Mouse (Mus musculus) liver, embryonic 14.5 days (tissue): ENCODE data around the gene Misp. TPM values are rescaled to one million over a fixed set of nuclear protein-coding genes. Genes with fewer than 3 reads are reported as not detected.

Experiments used
- ATAC-seq: fragments of 200-750 bp; cut with Nextera tagmentation; 2 replicates; pipeline ENCODE4 v1.8.0; 2017; ENCODE audit warnings: moderate number of reproducible peaks, mild to moderate bottlenecking, moderate library complexity; ENCODE audit not compliant: insufficient read depth
- DNase-seq, 3 experiments: peaks; one replicate each; pipeline ENCODE4 v3.0.0-alpha.2; 2012 to 2013; ENCODE audit warnings: low read depth in 3 of 3, low spot score in 3 of 3
- H3K27ac ChIP-seq: fragments of 300-500 bp; sonication (generic); 2 replicates; pipeline ENCODE4 v1.5.1; 2014; ENCODE audit warnings: moderate library complexity, mild to moderate bottlenecking, control low read depth, inconsistent platforms
- H3K27me3 ChIP-seq: fragments of 300-500 bp; sonication (generic); 2 replicates; pipeline ENCODE4 v1.6.1; 2014; ENCODE audit warnings: mild to moderate bottlenecking, low read length, moderate library complexity; ENCODE audit not compliant: control insufficient read depth, insufficient read depth
- H3K36me3 ChIP-seq: fragments of 300-500 bp; sonication (generic); replicated peaks from 2 replicates; pipeline ENCODE4 v1.6.1; 2014; ENCODE audit warnings: low read depth; ENCODE audit not compliant: control insufficient read depth, insufficient read depth
- H3K4me1 ChIP-seq, 2 experiments: fragments of 200-500 bp in 1 of 2; fragments of 300-500 bp in 1 of 2; sonication (generic) in 1 of 2; replicated peaks; 2 replicates each; pipeline ENCODE4 v1.6.1; 2012 to 2014; ENCODE audit warnings: antibody characterized with exemption in 1 of 2, inconsistent platforms in 1 of 2, low read length in 1 of 2; ENCODE audit not compliant: control insufficient read depth in 2 of 2, insufficient read depth in 2 of 2
- H3K4me2 ChIP-seq: fragments of 300-500 bp; sonication (generic); 2 replicates; pipeline ENCODE4 v1.6.1; 2014; ENCODE audit warnings: low read depth, mild to moderate bottlenecking, control low read depth, moderate library complexity
- H3K4me3 ChIP-seq, 2 experiments: fragments of 200-500 bp in 1 of 2; fragments of 300-500 bp in 1 of 2; sonication (generic) in 1 of 2; 2 replicates each; pipeline ENCODE4 v1.5.1; 2012 to 2014; ENCODE audit warnings: low read depth in 2 of 2, low read length in 2 of 2, mild to moderate bottlenecking in 2 of 2, control low read depth in 1 of 2, inconsistent platforms in 1 of 2, moderate library complexity in 1 of 2; ENCODE audit not compliant: insufficient read depth in 1 of 2
- H3K9ac ChIP-seq: fragments of 300-500 bp; sonication (generic); replicated peaks from 2 replicates; pipeline ENCODE4 v1.6.1; 2014; ENCODE audit warnings: mild to moderate bottlenecking, control low read depth, moderate library complexity
- H3K9me3 ChIP-seq: fragments of 300-500 bp; sonication (generic); 2 replicates; pipeline ENCODE4 v1.6.1; 2016; ENCODE audit warnings: low read length, mixed read lengths; ENCODE audit not compliant: control insufficient read depth
- CTCF ChIP-seq: IDR thresholded peaks from 2 replicates; pipeline ENCODE4 v1.5.1; 2016; ENCODE audit warnings: antibody characterized with exemption, low read depth, control low read depth
- EP300 ChIP-seq: IDR thresholded peaks from 2 replicates; pipeline ENCODE4 v1.6.1; 2016; ENCODE audit warnings: antibody characterized with exemption, low read depth
- WGBS: fragments of 180-500 bp; shearing (Covaris S2); extraction: QIAGEN DNeasy Blood & Tissue Kit; methylation state at CpG from one replicate; pipeline ENCODE4 v1.1.7; 2014; ENCODE audit not compliant: insufficient replicate concordance; 5-methylcytosine and 5-hydroxymethylcytosine counted together
- polyA plus RNA-seq, 2 experiments: library from polyadenylated mRNA; depleted of rRNA in 1 of 2; stranded (reverse) in 1 of 2; unstranded in 1 of 2; fragments of >200 nt; fragmentation: Nextera tagmentation in 1 of 2; extraction: Ambion mirVana in 1 of 2; gene quantifications; 2 replicates each; pipeline versions ENCODE4 v1.2.1 to v1.2.3; 2012 to 2014

Gene Misp
- polyA plus RNA-seq, 2 experiments, result 0.13 to 0.41 TPM

DNA sequence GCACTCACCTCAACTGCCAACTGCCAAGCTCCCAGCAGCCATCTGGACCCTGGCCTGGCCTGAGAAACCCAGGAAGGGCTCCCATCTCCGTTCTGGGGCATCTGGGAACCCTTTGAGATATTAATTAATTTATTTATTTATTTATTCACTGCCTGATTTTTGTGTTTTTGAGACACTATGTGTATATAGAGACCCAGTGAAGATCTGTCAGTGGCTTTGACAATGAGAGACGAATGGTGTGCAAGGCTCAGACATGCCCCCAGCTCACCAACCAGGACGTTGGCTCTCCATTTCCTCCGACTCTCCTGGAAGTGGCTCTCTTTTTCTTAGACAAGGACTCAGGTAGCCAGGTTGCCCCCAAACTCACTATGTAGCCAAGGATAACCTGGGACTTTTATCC is 29.9 kb upstream of the Misp start, which contains the start of gene Prss57:
Gene Prss57 (minus strand): TSS at position 101 of the 400 bp plus-strand sequence.
- ATAC-seq (no peak), DNase-seq (no peak)
- WGBS, result 53% methylated on average over 4 of the region's 4 CpGs
- no peaks in the 10 kb centered on the region for H3K9me3 ChIP-seq
- no peak within 1 kb of the TSS for H3K9ac ChIP-seq
- no peak for TF ChIP-seq CTCF
- no peak for TF ChIP-seq EP300
- H3K4me2 ChIP-seq, result no peak within 1 kb of the TSS
- H3K27ac ChIP-seq, result no peak within 1 kb of the TSS
- no peaks in the 10 kb centered on the region; a peak in 1 of 4 replicates for H3K4me1 ChIP-seq
- H3K27me3 ChIP-seq, result peaks cover 3% of the 10 kb centered on the region; the same call in 1 of the 2 replicates
- H3K36me3 ChIP-seq, result no peaks in the 10 kb centered on the region
- no peak within 1 kb of the TSS for H3K4me3 ChIP-seq

DNA sequence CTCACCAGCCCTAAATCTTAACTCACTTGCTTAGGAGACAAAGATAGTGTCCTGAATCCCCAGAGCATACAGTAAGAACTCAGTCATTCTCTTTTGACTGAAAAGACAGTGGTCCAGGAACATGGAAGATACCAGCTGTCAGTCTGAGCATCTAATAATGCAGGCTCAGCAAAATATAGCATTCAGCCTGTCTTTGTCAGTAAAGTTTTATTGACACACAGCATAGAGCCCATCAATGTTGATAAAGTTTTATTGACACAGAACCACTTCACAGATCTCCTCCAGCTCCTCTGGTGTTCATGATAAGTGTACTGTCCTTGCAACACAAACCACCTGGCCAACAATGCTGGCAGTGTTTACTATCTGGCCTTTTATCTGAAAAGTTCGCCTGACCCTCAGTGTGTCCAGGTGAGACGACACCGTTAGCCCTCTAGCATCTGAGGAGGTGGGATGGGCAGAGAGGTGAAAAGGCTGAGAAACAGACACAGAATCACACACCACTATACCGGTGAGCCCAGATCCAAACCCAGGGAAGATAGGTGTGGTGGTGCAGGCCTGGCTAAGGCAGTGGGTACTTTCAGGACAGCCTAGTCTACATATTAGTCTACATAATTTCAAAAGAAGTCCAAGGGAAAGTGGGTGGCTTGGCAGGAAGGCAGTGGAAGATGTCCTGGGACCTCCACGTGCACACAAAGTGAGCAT is 28.3 kb upstream of the Misp start:
- no peak for DNase-seq
- ATAC-seq, result no peak
- Histone ChIP-seq H3K27ac (no peak overlapping the region), H3K9ac (no peak overlapping the region), H3K4me1 (peaks cover 0 to 2% of the 10 kb centered on the region in 2 experiments; a peak in 1 of 4 replicates), H3K9me3 (no peaks in the 10 kb centered on the region), H3K27me3 (peaks cover 3% of the 10 kb centered on the region; the same call in 1 of the 2 replicates), H3K4me3 (no peak overlapping the region), H3K4me2 (no peak overlapping the region), H3K36me3 (no peaks in the 10 kb centered on the region)
- WGBS, result 65% methylated on average over 5 of the region's 5 CpGs
- TF ChIP-seq CTCF (no peak), EP300 (no peak)

DNA sequence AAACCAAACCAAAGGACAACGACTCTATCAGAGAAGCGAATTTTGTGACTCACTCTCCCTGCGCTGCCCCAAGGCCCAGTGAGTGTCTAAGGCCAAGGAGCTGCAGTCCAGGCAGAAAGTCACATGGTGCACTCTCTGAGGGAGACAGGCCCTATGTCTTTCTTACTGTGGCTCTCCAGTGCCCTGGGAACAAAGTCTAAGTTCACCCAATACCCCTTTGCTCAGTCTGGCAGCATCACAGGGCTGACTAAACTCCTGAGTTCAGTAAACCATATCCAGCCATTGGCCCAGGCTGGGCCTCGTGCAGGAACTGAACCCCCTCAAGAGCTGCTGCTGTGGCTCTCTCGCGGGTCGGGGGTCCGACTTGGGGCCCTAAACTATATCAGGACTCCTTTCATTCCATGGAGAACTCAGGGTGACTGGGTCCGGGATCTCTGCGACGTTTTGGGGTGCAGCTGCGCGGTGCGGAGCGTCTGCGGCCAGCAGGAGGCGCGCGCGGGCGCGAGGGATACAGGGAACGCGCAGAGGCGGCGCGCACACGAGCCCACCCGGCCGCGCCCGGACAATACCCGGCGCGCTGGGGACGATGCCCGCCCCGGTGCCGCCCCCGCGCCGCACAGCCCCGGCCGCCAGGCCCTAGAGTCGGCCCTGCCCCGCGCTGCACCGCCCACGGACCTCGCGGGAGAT is 27.6 kb upstream of the Misp start, which contains the start of gene Palm:
Gene Palm (plus strand): TSS at position 522 of the 687 bp plus-strand sequence.
- H3K9ac ChIP-seq, result peak within 1 kb of the TSS; percentile 37; the same call in 1 of the 2 replicates
- ATAC-seq, result peak; percentile 33; the same call in 1 of the 2 replicates
- no peaks in the 10 kb centered on the region for H3K36me3 ChIP-seq
- H3K9me3 ChIP-seq, result no peaks in the 10 kb centered on the region
- H3K4me1 ChIP-seq, result peaks cover 0 to 9% of the 10 kb centered on the region in 2 experiments; a peak in 3 of 4 replicates
- H3K4me3 ChIP-seq, result peak within 1 kb of the TSS; percentile 52 to 63
- H3K27me3 ChIP-seq, result peaks cover 3% of the 10 kb centered on the region; the same call in 1 of the 2 replicates
- H3K4me2 ChIP-seq, result peak within 1 kb of the TSS; percentile 72
- TF ChIP-seq CTCF (peak; percentile 82), EP300 (no peak)
- H3K27ac ChIP-seq, result no peak within 1 kb of the TSS
- DNase-seq, result no peak
- 6% methylated on average over 49 of the region's 51 CpGs for WGBS

DNA sequence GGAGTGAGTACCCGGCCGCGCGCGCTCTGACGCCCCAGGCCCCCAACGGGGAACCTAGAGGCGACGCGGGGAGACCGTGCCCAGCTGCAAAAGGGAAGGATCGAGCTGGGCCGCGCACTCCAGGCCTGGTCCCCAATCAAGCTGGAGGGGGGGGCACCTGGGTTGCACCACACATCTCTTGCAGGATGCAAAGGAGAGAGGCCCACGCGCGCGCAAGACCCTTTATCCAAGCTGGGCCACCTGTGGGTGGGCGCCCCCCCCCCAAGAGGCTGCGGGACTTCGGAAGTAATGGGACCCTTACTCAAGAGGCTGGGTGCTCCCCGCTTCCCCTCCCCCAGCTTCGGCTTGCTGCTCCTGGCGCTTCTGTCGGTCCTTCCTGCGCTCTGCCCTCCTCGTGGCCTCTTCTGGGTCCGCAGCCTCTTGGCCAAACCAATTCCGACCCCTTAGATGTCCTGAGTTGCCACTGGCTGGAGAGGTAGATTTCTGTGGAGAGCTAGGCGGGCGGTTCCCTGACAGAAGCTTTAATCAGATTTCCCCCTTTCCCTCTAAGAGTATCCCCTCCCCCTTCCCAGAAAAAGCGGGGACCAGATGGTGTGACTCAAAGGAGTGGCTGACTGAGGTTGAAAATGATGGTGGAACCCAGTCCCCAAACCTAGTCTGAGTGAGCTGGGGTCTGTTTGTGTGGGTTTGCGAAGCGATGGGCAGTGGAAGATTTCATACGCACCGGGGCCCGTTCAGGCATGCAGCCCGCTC is 26.9 kb upstream of the Misp start:
- 12% methylated on average over 37 of the region's 38 CpGs for WGBS

More for the DNA sequence above, 26.9 kb upstream of the Misp start:
- ATAC-seq, result peak; percentile 7; the same call in 1 of the 2 replicates
- TF ChIP-seq CTCF, result no peak
- Histone ChIP-seq H3K9ac (peak overlapping the region; percentile 37; the same call in 1 of the 2 replicates), H3K4me3 (peak overlapping the region; percentile 52 to 63), H3K4me1 (peaks cover 0 to 12% of the 10 kb centered on the region in 2 experiments), H3K9me3 (no peaks in the 10 kb centered on the region), H3K27me3 (peaks cover 3% of the 10 kb centered on the region; the same call in 1 of the 2 replicates), H3K36me3 (no peaks in the 10 kb centered on the region), H3K4me2 (peak overlapping the region; percentile 72), H3K27ac (no peak overlapping the region)
- DNase-seq, result no peak
